Mouse (Mus musculus) E14TG2a.4 (cell line): ENCODE results near the gene Foxp1.

Experiments
- CTCF ChIP-seq: conservative IDR thresholded peaks from 2 replicates; pipeline ENCODE4 v1.5.1; 2014; ENCODE audit warnings: low read length
- NANOG ChIP-seq: IDR thresholded peaks from 2 replicates; pipeline ENCODE4 v1.6.1; 2014; ENCODE audit warnings: borderline replicate concordance, low read length, mixed read lengths
- POU5F1 ChIP-seq: IDR thresholded peaks from 2 replicates; pipeline ENCODE4 v1.6.1; 2014; ENCODE audit warnings: low read length, borderline replicate concordance

- TF ChIP-seq CTCF, result no peak
- TF ChIP-seq NANOG, result no peak
- TF ChIP-seq POU5F1, result no peak
These were observed 237.5 kb downstream of the Foxp1 start for GRCm38 (mm10) chr6:99285026-99285425.
